Mouse (Mus musculus) gastrocnemius, postnatal 25 days (tissue): ENCODE measurements at regions not wholly inside any gene's neighbourhood (a gene's known extent, or its start where the extent isn't known, plus 50 kb on each side); places are given as distances from the start of the nearest gene placed in this dataset.

Experiments used
- DNase-seq: peaks from one replicate; pipeline ENCODE4 v3.0.0; 2022

DNA sequence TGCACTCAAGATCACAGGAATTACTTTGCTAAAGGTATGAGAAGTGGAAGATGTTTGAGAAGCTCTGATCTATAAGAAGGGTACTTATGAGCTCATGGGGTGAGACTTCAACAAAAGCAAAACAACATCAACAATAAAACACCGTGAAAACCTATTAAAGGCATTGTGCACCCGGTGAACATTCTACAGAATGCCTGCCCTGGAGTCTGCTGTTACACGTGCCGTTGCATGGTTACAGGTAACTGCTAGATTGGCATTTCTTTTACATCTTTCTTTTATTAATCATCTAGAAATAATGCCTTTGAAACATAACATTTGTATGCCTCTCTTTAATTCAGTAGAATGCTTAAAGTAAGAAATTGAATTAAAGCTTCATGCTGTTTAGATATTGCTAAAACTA, 661.0 kb downstream of the Pcdh18 start:
- DNase-seq = no peak

- DNase-seq = peak; percentile 20
Observed at GRCm38 (mm10) chr3:49093818-49094680, 663.1 kb downstream of the Pcdh18 start.

- DNase-seq = no peak
Observed at GRCm38 (mm10) chr3:49068801-49069200, 688.3 kb downstream of the Pcdh18 start.

- no peak for DNase-seq
Observed at GRCm38 (mm10) chr3:49062081-49062480, 695.0 kb downstream of the Pcdh18 start.

DNA sequence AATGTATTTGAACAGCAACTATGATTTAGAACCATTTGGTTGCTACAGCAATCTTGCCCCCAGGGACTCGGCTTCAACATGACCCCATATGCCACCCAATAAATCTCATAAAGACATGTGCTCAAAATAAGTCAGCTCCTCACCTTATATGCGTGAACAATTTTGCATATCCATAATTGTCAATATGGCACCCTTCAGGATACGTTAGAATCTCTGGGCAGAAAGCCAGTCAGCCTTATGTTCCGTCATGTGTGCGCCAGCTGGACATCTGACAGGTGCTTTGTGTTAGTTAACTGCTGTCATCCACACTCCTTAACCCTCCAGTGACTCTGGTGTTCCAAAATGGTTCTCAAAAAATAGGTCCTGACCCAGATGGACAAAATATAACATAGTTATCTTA, 724.1 kb downstream of the Pcdh18 start:
- DNase-seq = no peak

DNA sequence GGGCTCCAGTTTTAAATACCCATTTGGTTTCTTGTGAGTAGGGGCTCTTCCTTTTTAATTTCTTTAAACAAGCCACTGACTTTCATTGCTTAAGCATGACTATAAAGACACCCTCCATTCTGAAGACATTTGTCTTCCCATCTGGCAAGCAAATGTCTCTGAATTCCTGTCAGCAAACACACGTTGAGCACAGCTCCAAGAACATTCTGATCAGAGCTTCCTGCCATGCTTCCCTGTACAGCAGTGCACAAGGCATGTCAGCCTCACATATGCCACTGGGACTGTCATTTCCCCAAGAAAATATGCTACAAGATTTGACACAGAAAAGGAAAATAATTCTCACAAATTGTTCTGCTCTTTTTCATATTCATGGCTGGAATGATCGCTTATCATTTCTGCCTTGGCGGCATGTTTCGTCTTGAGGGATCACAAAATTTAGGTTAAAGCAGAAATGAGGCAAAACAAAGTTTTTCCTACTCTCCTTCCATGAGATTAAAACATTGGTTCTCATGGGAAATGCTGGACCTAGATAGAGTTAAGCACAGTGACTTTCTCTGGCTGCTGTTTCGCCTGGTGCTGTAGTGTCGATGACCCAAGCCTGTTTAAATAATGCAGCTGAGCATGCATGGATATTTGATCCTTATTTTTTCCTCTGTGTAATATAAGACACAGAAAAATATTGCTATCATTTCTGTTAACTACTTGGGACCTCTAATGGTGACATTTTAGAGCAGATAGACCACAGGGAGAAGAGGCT, 747.7 kb downstream of the Pcdh18 start:
- no peak for DNase-seq
